Mouse (Mus musculus) cerebellum, adult 2 months (tissue): ENCODE measurements around the gene Cyb5b. TPM values are rescaled to one million over a fixed set of nuclear protein-coding genes. Genes with fewer than 3 reads are reported as not detected.

ENCODE experiments used
- DNase-seq, 2 experiments: peaks; one replicate each; pipeline ENCODE4 v3.0.0; 2021
- H3K27ac ChIP-seq: fragments of 200-500 bp; 2 replicates; pipeline ENCODE4 v1.5.1; 2012; ENCODE audit warnings: low read length, control low read depth, inconsistent platforms; ENCODE audit not compliant: insufficient read depth
- H3K27me3 ChIP-seq: fragments of 200-500 bp; 2 replicates; pipeline ENCODE4 v1.6.1; 2012; ENCODE audit warnings: inconsistent platforms, mild to moderate bottlenecking, low read length, moderate library complexity; ENCODE audit not compliant: control insufficient read depth, insufficient read depth
- H3K4me1 ChIP-seq: fragments of 200-500 bp; 2 replicates; pipeline ENCODE4 v1.6.1; 2011; ENCODE audit warnings: low read length; ENCODE audit not compliant: control insufficient read depth, insufficient read depth
- H3K4me3 ChIP-seq: fragments of 200-500 bp; replicated peaks from 2 replicates; pipeline ENCODE3; 2011; ENCODE audit warnings: mild to moderate bottlenecking, low read depth, low read length, control low read depth; ENCODE audit not compliant: insufficient read depth
- CTCF ChIP-seq: fragments of 200-500 bp; IDR thresholded peaks from 2 replicates; pipeline ENCODE4 v1.5.1; 2011; ENCODE audit warnings: low read depth, mild to moderate bottlenecking, control low read depth, low read length, moderate library complexity, borderline replicate concordance; ENCODE audit not compliant: insufficient read depth
- POLR2A ChIP-seq: fragments of 200-500 bp; IDR thresholded peaks from 2 replicates; pipeline ENCODE4 v1.6.1; 2011; ENCODE audit warnings: low read length, control low read depth, borderline replicate concordance; ENCODE audit not compliant: insufficient read depth
- WGBS: fragments of 180-500 bp; shearing (Covaris S2); methylation state at CpG from one replicate; pipeline ENCODE4 v1.1.7; 2018; 5-methylcytosine and 5-hydroxymethylcytosine counted together
- polyA plus RNA-seq: library from polyadenylated mRNA; depleted of rRNA; stranded (reverse); fragments of >200 nt; gene quantifications from 2 replicates; pipeline ENCODE4 v1.2.3, GENCODE M21; 2012

The Cyb5b gene
- polyA plus RNA-seq, 1 experiment = 90.3 TPM

DNA sequence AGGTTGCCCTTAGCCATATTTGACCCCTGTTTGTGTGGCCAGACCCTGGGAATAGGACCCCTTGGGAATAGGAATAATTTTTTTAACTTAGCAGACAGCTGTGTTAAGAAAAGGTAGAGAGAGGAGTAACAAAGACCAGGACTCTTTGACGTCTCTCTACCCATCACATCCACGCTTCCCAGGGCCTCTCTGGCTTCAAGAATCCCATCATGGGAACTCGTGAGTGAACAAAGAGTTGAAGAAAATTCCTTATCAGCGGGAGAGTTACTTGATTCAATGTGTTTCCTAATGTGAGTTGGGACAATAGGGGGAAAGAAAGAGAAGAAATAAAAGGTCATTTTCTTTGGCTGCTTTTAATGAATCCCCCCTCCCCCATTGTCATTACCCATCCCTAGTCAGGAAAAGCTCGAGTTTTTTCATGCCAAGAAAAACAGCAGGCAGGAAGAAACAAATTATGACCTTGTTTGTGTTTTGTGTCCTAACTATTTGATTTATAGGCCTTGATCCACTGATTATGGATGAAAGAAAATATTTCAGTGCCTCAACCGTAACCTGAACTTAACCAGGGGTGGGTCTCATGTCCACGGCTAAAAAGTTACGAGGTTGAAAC is 14.3 kb upstream of the Cyb5b start:
- Histone ChIP-seq H3K27ac (no peak overlapping the region), H3K4me3 (no peak overlapping the region), H3K27me3 (no peaks in the 10 kb centered on the region), H3K4me1 (no peaks in the 10 kb centered on the region)
- DNase-seq = no peak
- 48% methylated on average over 8 of the region's 8 CpGs for WGBS
- TF ChIP-seq POLR2A = no peak
- no peak for TF ChIP-seq CTCF

DNA sequence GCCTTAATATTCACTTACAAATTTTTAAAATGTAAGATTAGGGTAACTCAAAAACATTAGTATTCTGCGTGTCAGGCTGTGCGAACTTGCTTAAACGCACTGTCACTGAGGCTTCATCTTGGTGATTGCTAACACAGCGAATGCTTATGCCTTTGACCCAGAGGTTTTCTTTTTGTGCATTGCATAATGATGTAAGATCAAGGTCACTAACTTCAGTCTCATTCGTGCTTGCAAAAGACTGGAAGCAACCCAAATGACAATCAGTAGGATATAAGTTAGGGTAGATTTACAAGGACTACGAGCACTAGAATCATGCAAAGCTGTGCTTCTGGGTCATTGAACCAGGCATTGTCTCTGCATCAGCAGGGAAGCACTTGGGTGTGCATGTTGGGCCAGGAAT is 12.8 kb upstream of the Cyb5b start:
- no peak for DNase-seq
- no peak overlapping the region for H3K27ac ChIP-seq
- H3K27me3 ChIP-seq = no peaks in the 10 kb centered on the region
- 86% methylated on average over 6 of the region's 6 CpGs for WGBS
- H3K4me1 ChIP-seq = no peaks in the 10 kb centered on the region
- TF ChIP-seq POLR2A = no peak
- TF ChIP-seq CTCF = no peak
- no peak overlapping the region for H3K4me3 ChIP-seq

DNA sequence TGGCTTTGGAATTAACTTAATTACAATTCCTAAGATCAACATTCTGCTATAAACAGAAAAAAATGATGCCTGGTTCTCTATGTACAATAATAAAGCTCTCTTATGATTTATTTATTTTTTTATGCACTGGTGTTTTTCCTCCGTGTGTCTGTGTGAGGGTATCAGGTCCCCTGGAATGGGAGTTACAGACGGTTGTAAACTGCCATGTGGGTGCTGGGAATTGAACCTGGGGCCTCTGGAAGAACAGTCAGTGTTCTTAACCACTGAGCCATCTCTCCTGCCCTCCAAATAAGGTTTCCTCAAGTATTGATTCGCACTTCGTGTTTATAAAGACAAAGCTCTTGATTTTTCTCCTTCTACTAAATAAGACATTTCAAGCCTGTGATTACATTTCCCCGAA is 12.1 kb upstream of the Cyb5b start:
- Histone ChIP-seq H3K27ac (no peak overlapping the region), H3K27me3 (no peaks in the 10 kb centered on the region), H3K4me3 (no peak overlapping the region), H3K4me1 (no peaks in the 10 kb centered on the region)
- no peak for DNase-seq
- TF ChIP-seq POLR2A (no peak), CTCF (no peak)
- 91% methylated on average over 5 of the region's 5 CpGs for WGBS

DNA sequence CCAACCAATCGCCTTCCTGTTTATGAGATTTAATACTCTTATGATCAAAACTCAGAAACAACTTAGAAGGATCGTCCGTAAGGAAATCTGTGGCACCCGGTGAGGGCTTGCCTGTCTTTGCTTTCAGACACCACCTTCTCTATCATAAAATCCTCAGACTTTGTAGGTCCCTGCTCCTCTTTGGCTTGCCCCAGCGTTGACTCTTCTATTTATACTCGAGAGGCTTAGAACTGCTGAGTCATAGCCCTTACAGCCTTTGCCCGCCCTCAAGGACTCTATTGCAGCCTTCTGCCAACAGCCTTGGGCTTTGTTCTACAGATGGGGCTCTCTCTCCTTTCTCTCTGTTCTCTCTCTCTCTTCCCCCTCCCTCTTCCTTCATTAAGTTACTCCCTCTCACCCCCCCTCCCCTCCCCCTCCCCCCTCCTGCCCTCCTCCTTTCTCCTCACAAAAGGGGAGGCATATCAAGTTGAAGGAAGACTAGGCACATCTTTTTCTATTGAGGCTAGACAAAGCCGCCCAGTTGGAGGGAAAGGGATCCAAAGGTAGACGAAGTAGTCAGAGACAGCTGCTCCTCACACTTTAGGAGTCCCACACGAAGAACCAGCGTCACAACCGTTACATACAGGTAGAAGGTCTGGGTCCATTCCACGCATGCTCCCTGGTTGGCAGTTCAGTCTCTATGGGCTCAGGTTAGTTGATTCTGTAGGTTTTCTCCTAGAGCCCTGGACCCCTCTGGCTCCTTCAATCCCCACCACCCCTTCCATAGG is 10.6 kb upstream of the Cyb5b start:
- TF ChIP-seq POLR2A (no peak), CTCF (no peak)
- DNase-seq = no peak
- Histone ChIP-seq H3K27me3 (no peaks in the 10 kb centered on the region), H3K4me3 (no peak overlapping the region), H3K4me1 (no peaks in the 10 kb centered on the region), H3K27ac (no peak overlapping the region)
- WGBS = 44% methylated on average over 13 of the region's 13 CpGs

DNA sequence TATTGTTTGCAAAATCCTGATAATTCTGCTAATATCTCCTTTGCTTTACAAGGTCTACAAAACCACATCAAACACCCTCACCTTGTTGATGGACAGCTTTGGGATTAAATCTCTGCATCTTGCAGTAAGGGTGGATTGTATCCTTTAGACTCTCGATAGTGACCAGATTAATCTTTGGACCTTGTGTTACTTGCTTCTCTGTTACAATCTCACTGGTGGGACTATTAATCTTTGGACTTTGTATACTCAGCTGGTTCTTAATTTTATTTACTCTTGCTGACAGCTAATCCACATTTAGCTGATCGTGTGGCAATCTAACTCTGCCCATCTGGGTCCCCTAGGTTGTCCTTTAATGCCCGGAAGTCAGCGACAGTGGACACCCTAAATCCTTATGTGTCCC is 7.9 kb upstream of the Cyb5b start:
- WGBS = 77% methylated on average over 4 of the region's 4 CpGs
- Histone ChIP-seq H3K4me3 (no peak overlapping the region), H3K27me3 (no peaks in the 10 kb centered on the region), H3K27ac (no peak overlapping the region), H3K4me1 (no peaks in the 10 kb centered on the region)
- no peak for TF ChIP-seq CTCF
- TF ChIP-seq POLR2A = no peak
- no peak for DNase-seq

DNA sequence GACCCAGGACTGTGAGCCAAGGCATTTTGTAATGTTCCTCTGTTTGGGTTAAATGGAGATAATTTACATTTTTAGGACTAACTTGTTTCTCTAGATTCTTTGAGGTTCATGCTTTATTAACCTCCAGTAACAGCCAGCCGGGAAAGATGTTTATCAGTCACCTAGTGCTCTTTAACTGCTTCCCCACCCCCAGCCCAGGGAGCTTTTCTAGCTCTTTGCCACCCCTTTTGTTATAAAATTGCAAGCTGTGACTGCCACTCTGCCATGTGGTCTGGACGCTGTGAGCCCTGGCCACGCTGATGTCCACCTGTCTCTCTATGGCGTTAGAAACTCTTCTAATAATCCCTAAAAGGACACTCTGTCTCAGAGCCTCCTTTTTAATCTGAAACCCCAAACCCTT is 6.9 kb upstream of the Cyb5b start:
- H3K27me3 ChIP-seq = no peaks in the 10 kb centered on the region
- no peak overlapping the region for H3K27ac ChIP-seq
- H3K4me3 ChIP-seq = no peak overlapping the region
- no peaks in the 10 kb centered on the region for H3K4me1 ChIP-seq
- WGBS = 11% methylated on average over 4 of the region's 4 CpGs
- peak in 1 of 2 experiments; percentile 32 for DNase-seq
- TF ChIP-seq CTCF (no peak), POLR2A (no peak)

DNA sequence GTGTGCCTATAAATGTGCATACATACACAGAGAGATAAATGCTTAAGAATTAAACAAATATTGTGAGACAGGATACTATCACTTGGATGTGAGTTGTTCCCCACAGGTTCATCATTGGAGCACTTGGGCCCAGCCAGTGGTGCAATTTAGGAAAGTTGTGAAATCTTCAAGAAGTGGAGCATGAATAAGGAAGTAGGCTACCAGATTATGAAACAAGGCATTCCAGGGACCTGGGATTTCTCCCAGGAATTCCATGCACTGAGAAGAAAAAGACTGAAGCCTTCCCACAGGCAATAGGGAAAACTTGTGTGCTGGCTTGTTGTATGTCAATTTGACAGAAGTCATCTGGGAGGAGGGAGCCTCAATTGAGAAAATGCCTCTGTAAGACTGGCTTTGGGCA is 4.3 kb upstream of the Cyb5b start:
- TF ChIP-seq POLR2A (no peak), CTCF (no peak)
- Histone ChIP-seq H3K27ac (no peak overlapping the region), H3K27me3 (no peaks in the 10 kb centered on the region), H3K4me1 (peaks cover 6% of the 10 kb centered on the region; the same call in 1 of the 2 replicates), H3K4me3 (no peak overlapping the region)
- DNase-seq = no peak

DNA sequence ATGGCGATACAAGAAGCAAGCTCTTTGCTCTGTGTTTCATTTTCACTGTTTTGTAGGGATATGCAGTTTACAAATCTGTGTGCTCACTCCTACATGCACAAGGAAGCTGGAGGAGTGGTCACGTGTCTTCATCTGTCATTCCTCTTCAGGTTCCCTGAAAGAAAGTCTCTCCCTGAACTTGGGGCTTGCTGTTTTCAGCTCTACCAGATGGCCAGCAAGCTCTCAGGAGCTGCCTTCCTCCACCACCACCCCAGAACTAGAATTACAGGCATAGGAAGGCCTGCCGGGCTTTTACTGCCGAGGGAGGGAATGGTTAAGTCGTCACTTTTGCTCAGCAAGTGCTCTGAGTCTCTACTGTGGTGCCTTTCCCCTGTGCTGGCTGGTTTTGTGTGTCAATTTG is 1.6 kb upstream of the Cyb5b start:
- H3K4me1 ChIP-seq = peaks cover 8% of the 10 kb centered on the region; the same call in 1 of the 2 replicates
- H3K4me3 ChIP-seq = no peak overlapping the region
- H3K27ac ChIP-seq = no peak overlapping the region
- TF ChIP-seq CTCF (no peak), POLR2A (no peak)
- DNase-seq = no peak
- 92% methylated on average over 5 of the region's 5 CpGs for WGBS
- no peaks in the 10 kb centered on the region for H3K27me3 ChIP-seq
